ENCODE assay signal across 10 mouse cellular contexts in the genomic region with DNA sequence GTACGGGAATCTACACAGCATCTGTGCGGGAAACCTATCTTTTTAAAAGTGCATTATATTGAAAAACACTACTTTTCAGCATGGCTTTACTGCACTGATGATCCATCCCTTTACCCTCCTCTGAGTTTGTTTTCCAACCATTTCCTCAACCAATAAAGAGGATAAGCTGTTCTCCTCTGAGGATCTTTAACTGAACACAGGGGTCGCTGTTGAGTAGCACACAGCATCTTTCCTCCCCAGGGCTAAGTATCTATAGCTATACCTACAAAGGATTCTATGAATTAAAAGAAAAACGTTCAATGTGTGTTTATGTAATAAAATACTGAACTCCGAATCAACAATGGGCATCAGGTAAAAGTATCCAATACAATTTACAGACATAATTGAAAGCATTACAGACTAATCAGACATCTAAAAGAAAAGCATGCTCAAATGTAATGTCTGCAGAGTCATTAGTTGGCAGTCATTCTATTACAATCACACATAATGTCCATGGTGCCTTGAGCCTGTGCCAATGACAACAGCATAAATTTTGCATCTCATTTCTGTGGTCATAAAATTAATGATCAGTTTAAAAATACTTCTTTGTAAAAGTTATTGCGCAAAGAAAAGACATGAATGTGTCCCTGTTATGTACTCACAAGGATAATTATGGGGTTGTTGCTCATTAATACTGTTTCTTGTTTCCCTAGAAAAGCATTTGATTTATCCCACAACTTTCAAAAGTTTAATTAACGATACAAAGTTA. TPM values are rescaled to one million over a fixed set of nuclear protein-coding genes. Genes with fewer than 3 reads are reported as not detected.
A peak's percentile ranks its signal among the peaks of the same experiment; 100 is the strongest.
DNase-seq lines count a peak whose midpoint lies in the region; ATAC-seq and TF ChIP-seq lines count a peak whose summit lies in the region.
"Had no signal": no experiment of that assay in that cellular context is flagged by ENCODE, and none has a peak within 500 bp of the region (broad histone marks: within the 10 kb centered on the region; RNA-seq: fewer than 3 reads in every experiment).

No protein-coding gene starts in this region.

- H3K27me3 ChIP-seq in forebrain, embryonic 14.5 days (replicated peaks; ENCODE audit: control insufficient read depth, insufficient read depth, low read length): peaks cover 34% of the 10 kb centered on the region
- peaks cover 41% of the 10 kb centered on the region for H3K27me3 ChIP-seq in forebrain, embryonic 16.5 days (replicated peaks; ENCODE audit: control insufficient read depth, insufficient read depth, low read length)
- peaks cover 29% of the 10 kb centered on the region for H3K27me3 ChIP-seq in midbrain, postnatal 0 days (ENCODE audit: insufficient read depth, low read length)
- peaks cover 49% of the 10 kb centered on the region for H3K27me3 ChIP-seq in midbrain, embryonic 13.5 days

- no peak overlapping the region for H3K27ac ChIP-seq in forebrain, embryonic 14.5 days (ENCODE audit: low read depth, low read length)
- no peak overlapping the region for H3K27ac ChIP-seq in forebrain, embryonic 16.5 days (ENCODE audit: low read length)
- no peak overlapping the region for H3K27ac ChIP-seq in midbrain, postnatal 0 days (ENCODE audit: low read depth, low read length)
- H3K27ac ChIP-seq in midbrain, embryonic 13.5 days: no peak overlapping the region
- H3K27ac ChIP-seq: embryonic facial prominence, embryonic 15.5 days; hindbrain, embryonic 15.5 days had no signal

- no peaks in the 10 kb centered on the region for H3K36me3 ChIP-seq in forebrain, embryonic 14.5 days (ENCODE audit: control insufficient read depth, insufficient read depth, low read length)
- no peaks in the 10 kb centered on the region for H3K36me3 ChIP-seq in forebrain, embryonic 16.5 days (ENCODE audit: control insufficient read depth, insufficient read depth)
- H3K36me3 ChIP-seq in midbrain, postnatal 0 days (ENCODE audit: insufficient read depth, low read length): no peaks in the 10 kb centered on the region
- no peaks in the 10 kb centered on the region for H3K36me3 ChIP-seq in midbrain, embryonic 13.5 days
- H3K36me3 ChIP-seq: embryonic facial prominence, embryonic 15.5 days; hindbrain, embryonic 15.5 days had no signal

- no peak for ATAC-seq in forebrain, embryonic 14.5 days
- no peak for ATAC-seq in forebrain, embryonic 16.5 days
- no peak for ATAC-seq in midbrain, postnatal 0 days (ENCODE audit: low FRiP score)
- no peak for ATAC-seq in midbrain, embryonic 13.5 days

- H3K4me1 ChIP-seq in forebrain, embryonic 14.5 days (ENCODE audit: control insufficient read depth, insufficient read depth, low read length): no peaks in the 10 kb centered on the region
- H3K4me1 ChIP-seq in forebrain, embryonic 16.5 days (replicated peaks; ENCODE audit: control insufficient read depth, insufficient read depth, low read length): no peaks in the 10 kb centered on the region
- H3K4me1 ChIP-seq in midbrain, postnatal 0 days (ENCODE audit: insufficient read depth, low read length): no peaks in the 10 kb centered on the region
- H3K4me1 ChIP-seq in midbrain, embryonic 13.5 days (replicated peaks): no peaks in the 10 kb centered on the region
- H3K4me1 ChIP-seq: embryonic facial prominence, embryonic 15.5 days; hindbrain, embryonic 15.5 days had no signal

- H3K9ac ChIP-seq in forebrain, embryonic 14.5 days (ENCODE audit: low read length): no peak overlapping the region
- no peak overlapping the region for H3K9ac ChIP-seq in forebrain, embryonic 16.5 days (replicated peaks; ENCODE audit: low read depth, low read length)
- H3K9ac ChIP-seq in midbrain, postnatal 0 days (replicated peaks; ENCODE audit: low read length, poor library complexity, severe bottlenecking): no peak overlapping the region
- no peak overlapping the region for H3K9ac ChIP-seq in midbrain, embryonic 13.5 days (replicated peaks)
- H3K9ac ChIP-seq: embryonic facial prominence, embryonic 15.5 days; hindbrain, embryonic 15.5 days had no signal

- DNase-seq in forebrain, embryonic 14.5 days (ENCODE audit: low spot score): peak; percentile 51
- peak; percentile 53 for DNase-seq in midbrain, postnatal 0 days (ENCODE audit: low spot score)
- peak; percentile 59 for DNase-seq in embryo, embryonic 9.5 days (ENCODE audit: extremely low spot score)
- peak; percentile 55 for DNase-seq in retina, postnatal 1 day
- DNase-seq in left cerebral cortex, adult 8-10 months (ENCODE audit: low spot score in 2 of 2): no peak
- no peak for DNase-seq in heart, adult 9 months (ENCODE audit: low spot score in 2 of 2)

- H3K4me2 ChIP-seq in forebrain, embryonic 14.5 days (ENCODE audit: low read length): no peak overlapping the region
- no peak overlapping the region for H3K4me2 ChIP-seq in forebrain, embryonic 16.5 days (ENCODE audit: low read length)
- H3K4me2 ChIP-seq in midbrain, postnatal 0 days (ENCODE audit: low read depth, low read length, poor library complexity, severe bottlenecking): no peak overlapping the region
- H3K4me2 ChIP-seq in midbrain, embryonic 13.5 days (replicated peaks): no peak overlapping the region
- H3K4me2 ChIP-seq: embryonic facial prominence, embryonic 15.5 days; hindbrain, embryonic 15.5 days had no signal

- H3K9me3 ChIP-seq in forebrain, embryonic 14.5 days (replicated peaks; ENCODE audit: control insufficient read depth, low read length): no peaks in the 10 kb centered on the region
- H3K9me3 ChIP-seq in forebrain, embryonic 16.5 days (ENCODE audit: control insufficient read depth, low read length): no peaks in the 10 kb centered on the region
- no peaks in the 10 kb centered on the region for H3K9me3 ChIP-seq in midbrain, postnatal 0 days (ENCODE audit: low read length)
- no peaks in the 10 kb centered on the region for H3K9me3 ChIP-seq in midbrain, embryonic 13.5 days
- H3K9me3 ChIP-seq: embryonic facial prominence, embryonic 15.5 days; hindbrain, embryonic 15.5 days had no signal

- WGBS in forebrain, embryonic 14.5 days: 40% methylated on average over 7 of the region's 7 CpGs
- WGBS in forebrain, embryonic 16.5 days: 38% methylated on average over 7 of the region's 7 CpGs
- 58% methylated on average over 7 of the region's 7 CpGs for WGBS in midbrain, postnatal 0 days
- WGBS in midbrain, embryonic 13.5 days: 56% methylated on average over 7 of the region's 7 CpGs

- no peak overlapping the region for H3K4me3 ChIP-seq in forebrain, embryonic 14.5 days (ENCODE audit: low read depth, low read length)
- H3K4me3 ChIP-seq in forebrain, embryonic 16.5 days (replicated peaks; ENCODE audit: low read length): no peak overlapping the region
- no peak overlapping the region for H3K4me3 ChIP-seq in midbrain, postnatal 0 days (ENCODE audit: low read depth, low read length)
- no peak overlapping the region for H3K4me3 ChIP-seq in midbrain, embryonic 13.5 days (replicated peaks)
- H3K4me3 ChIP-seq: embryonic facial prominence, embryonic 15.5 days; hindbrain, embryonic 15.5 days had no signal

- TF ChIP-seq CTCF in midbrain, postnatal 0 days (IDR thresholded peaks at IDR 0.05): peak; percentile 56

RNA-seq across cellular contexts. Expression of a gene that starts 13.8 kb away (rescaled TPM):
- polyA plus RNA-seq in forebrain, embryonic 14.5 days (2014; fragmentation: Nextera tagmentation; extraction: Ambion mirVana): 5.7 and 7.3 TPM in 2 replicates
- 5.5 and 7.0 TPM in 2 replicates for polyA plus RNA-seq in forebrain, embryonic 16.5 days (2015; fragmentation: Nextera tagmentation; extraction: Ambion mirVana)
- 11.5 TPM in 2 replicates for total RNA-seq in midbrain, postnatal 0 days (2014; rRNA removed)
- 9.3 and 12.5 TPM in 2 replicates for polyA plus RNA-seq in midbrain, postnatal 0 days (2015; fragmentation: Nextera tagmentation; extraction: Ambion mirVana)
- polyA plus RNA-seq in midbrain, embryonic 13.5 days (2015; fragmentation: Nextera tagmentation; extraction: Ambion mirVana): 5.3 and 5.4 TPM in 2 replicates
- 10 to 100 TPM; 14.0 to 20.9 (median 18.5) TPM for total RNA-seq in left cerebral cortex, adult 8-10 months (2022)

Comparison
In these comparisons a context has a peak if more than half of its experiments do, and no peak if none do; other contexts are left out.
1. DNase-seq: peak in forebrain, embryonic 14.5 days (single experiment), midbrain, postnatal 0 days (single experiment), embryo, embryonic 9.5 days (single experiment) and retina, postnatal 1 day (single experiment); none in left cerebral cortex, adult 8-10 months (0 of 2) and heart, adult 9 months (0 of 2).